Mouse (Mus musculus): ENCODE results near the gene Ap3s2. TPM values are rescaled to one million over a fixed set of nuclear protein-coding genes. Genes with fewer than 3 reads are reported as not detected.

The Ap3s2 gene
- polyA plus RNA-seq, 1 experiment from 2014 or later: 54.6 TPM

Other genes with a start within 250 kb of the Ap3s2 start
- 5.2 and 5.9 TPM in 2 replicates for gene Kif7, start 204.9 kb downstream of the Ap3s2 start, polyA plus RNA-seq (2016; fragmentation: Nextera tagmentation; extraction: Ambion mirVana)
- gene Plin1, start 187.7 kb downstream of the Ap3s2 start, polyA plus RNA-seq (2016; fragmentation: Nextera tagmentation; extraction: Ambion mirVana): not detected in 2 replicates
- 8.0 and 8.3 TPM in 2 replicates for gene Pex11a, start 177.5 kb downstream of the Ap3s2 start, polyA plus RNA-seq (2016; fragmentation: Nextera tagmentation; extraction: Ambion mirVana)
- 0.47 and 0.52 TPM in 2 replicates for gene Wdr93, start 177.5 kb downstream of the Ap3s2 start, polyA plus RNA-seq (2016; fragmentation: Nextera tagmentation; extraction: Ambion mirVana)
- 0.12 TPM in 1 of 2 replicates, not detected in the other for gene Mesp1, start 126.9 kb downstream of the Ap3s2 start, polyA plus RNA-seq (2016; fragmentation: Nextera tagmentation; extraction: Ambion mirVana)
- gene Mesp2, start 109.9 kb downstream of the Ap3s2 start, polyA plus RNA-seq (2016; fragmentation: Nextera tagmentation; extraction: Ambion mirVana): 0.37 and 0.55 TPM in 2 replicates
- gene Anpep, start 59.6 kb downstream of the Ap3s2 start, polyA plus RNA-seq (2016; fragmentation: Nextera tagmentation; extraction: Ambion mirVana): 4.3 and 5.6 TPM in 2 replicates
- 23.3 and 24.7 TPM in 2 replicates for gene Arpin, start 14.7 kb upstream of the Ap3s2 start, polyA plus RNA-seq (2016; fragmentation: Nextera tagmentation; extraction: Ambion mirVana)
- 37.5 and 39.3 TPM in 2 replicates for gene Zfp710, start 104.2 kb upstream of the Ap3s2 start, polyA plus RNA-seq (2016; fragmentation: Nextera tagmentation; extraction: Ambion mirVana)
- 429 and 446 TPM in 2 replicates for gene Idh2, start 194.7 kb upstream of the Ap3s2 start, polyA plus RNA-seq (2016; fragmentation: Nextera tagmentation; extraction: Ambion mirVana)